Mouse (Mus musculus) ES-E14 (cell line): Measurements from ENCODE around the gene Kctd14.

Experiments
- CHD2 ChIP-seq: IDR thresholded peaks from 2 replicates; pipeline ENCODE4 v1.6.1; 2014; ENCODE audit warnings: mild to moderate bottlenecking, low read depth, low read length, inconsistent platforms
- HCFC1 ChIP-seq: IDR thresholded peaks from 2 replicates; pipeline ENCODE4 v1.6.1; 2012; ENCODE audit warnings: low read length, inconsistent platforms, borderline replicate concordance; ENCODE audit not compliant: insufficient read depth
- MAFK ChIP-seq: IDR thresholded peaks from 2 replicates; pipeline ENCODE4 v1.6.1; 2014; ENCODE audit warnings: mild to moderate bottlenecking, low read depth, low read length, inconsistent platforms; ENCODE audit not compliant: insufficient read depth
- ZC3H11A ChIP-seq: IDR thresholded peaks from 2 replicates; pipeline ENCODE4 v1.6.1; 2012; ENCODE audit warnings: low read depth, mild to moderate bottlenecking, inconsistent platforms, low read length, borderline replicate concordance
- ZNF384 ChIP-seq: IDR thresholded peaks from 2 replicates; pipeline ENCODE4 v1.6.1; 2012; ENCODE audit warnings: low read depth, low read length, inconsistent platforms

- TF ChIP-seq ZC3H11A (no peak), CHD2 (no peak), MAFK (no peak), HCFC1 (no peak), ZNF384 (no peak)
Measured at GRCm38 (mm10) chr7:97423754-97424153, 27.4 kb upstream of the Kctd14 start.
